Mouse (Mus musculus) small intestine, adult 2 months (tissue): Measurements from ENCODE around the gene Creb5.

Experiments used
- CTCF ChIP-seq: fragments of 200-500 bp; IDR thresholded peaks from 2 replicates; pipeline ENCODE4 v1.5.1; 2012; ENCODE audit warnings: low read depth, mild to moderate bottlenecking, control low read depth, inconsistent platforms, low read length, moderate library complexity, mixed read lengths; ENCODE audit not compliant: insufficient replicate concordance, insufficient read length; ENCODE audit errors: extremely low read depth
- POLR2A ChIP-seq: fragments of 200-500 bp; IDR thresholded peaks from 2 replicates; pipeline ENCODE4 v1.6.1; 2012; ENCODE audit warnings: low read depth, mild to moderate bottlenecking, control low read depth, inconsistent platforms, low read length, moderate library complexity

- TF ChIP-seq CTCF = no peak
- no peak for TF ChIP-seq POLR2A
These were observed 324.4 kb downstream of the Creb5 start for GRCm38 (mm10) chr6:53611451-53611945.
